Mouse (Mus musculus) thymus, postnatal 0 days (tissue): ENCODE data around the gene Osbpl9. TPM values are rescaled to one million over a fixed set of nuclear protein-coding genes. Genes with fewer than 3 reads are reported as not detected.

ENCODE experiments used
- DNase-seq: peaks from one replicate; pipeline ENCODE4 v3.0.0-alpha.2; 2015; ENCODE audit warnings: low spot score
- polyA plus RNA-seq: library from polyadenylated mRNA; unstranded; fragments of >200 nt; fragmentation: Nextera tagmentation; extraction: Ambion mirVana; gene quantifications from 2 replicates; pipeline ENCODE4 v1.2.1, GENCODE M21; 2015

Gene Osbpl9
- polyA plus RNA-seq, result 64.4 and 65.7 TPM in 2 replicates

GRCm38 (mm10) chr4:109201582-109202424, at the start of gene Osbpl9:
TSS of gene Osbpl9 (minus strand) at chr4:109202272.
- peak; percentile 97 for DNase-seq

GRCm38 (mm10) chr4:109251605-109252004, 49.5 kb upstream of the Osbpl9 start:
- DNase-seq, result peak; percentile 73

- DNase-seq, result no peak
These were observed 43.0 kb upstream of the Osbpl9 start for GRCm38 (mm10) chr4:109245016-109245620.

GRCm38 (mm10) chr4:109244506-109244905, 42.4 kb upstream of the Osbpl9 start:
- DNase-seq, result no peak

GRCm38 (mm10) chr4:109241934-109242333, 39.9 kb upstream of the Osbpl9 start:
- DNase-seq, result no peak

GRCm38 (mm10) chr4:109241221-109241620, 39.1 kb upstream of the Osbpl9 start:
- no peak for DNase-seq

- no peak for DNase-seq
These were observed 36.6 kb upstream of the Osbpl9 start for GRCm38 (mm10) chr4:109238428-109239268.

- DNase-seq, result no peak
These were observed 34.3 kb upstream of the Osbpl9 start for GRCm38 (mm10) chr4:109236186-109236879.

- no peak for DNase-seq
These were observed 32.8 kb upstream of the Osbpl9 start for GRCm38 (mm10) chr4:109234806-109235350.

GRCm38 (mm10) chr4:109234185-109234584, 32.1 kb upstream of the Osbpl9 start, which contains the start of gene Calr4:
TSS of gene Calr4 (plus strand) at chr4:109234485.
- DNase-seq, result no peak

- peak; percentile 58 for DNase-seq
These were observed 27.8 kb upstream of the Osbpl9 start for GRCm38 (mm10) chr4:109229766-109230279.

GRCm38 (mm10) chr4:109226071-109226470, 24.0 kb upstream of the Osbpl9 start:
- no peak for DNase-seq

- no peak for DNase-seq
These were observed 23.5 kb upstream of the Osbpl9 start for GRCm38 (mm10) chr4:109225606-109226005.

- no peak for DNase-seq
These were observed 22.9 kb upstream of the Osbpl9 start for GRCm38 (mm10) chr4:109224762-109225552.

- no peak for DNase-seq
These were observed 19.9 kb upstream of the Osbpl9 start for GRCm38 (mm10) chr4:109222001-109222400.

- no peak for DNase-seq
These were observed 18.4 kb upstream of the Osbpl9 start for GRCm38 (mm10) chr4:109220441-109220940.

- DNase-seq, result no peak
These were observed 15.9 kb upstream of the Osbpl9 start for GRCm38 (mm10) chr4:109218008-109218407.

- DNase-seq, result no peak
These were observed 11.9 kb upstream of the Osbpl9 start for GRCm38 (mm10) chr4:109213986-109214385.

- DNase-seq, result no peak
These were observed 8.8 kb upstream of the Osbpl9 start for GRCm38 (mm10) chr4:109210881-109211280.
